9 mouse cellular contexts compared by ENCODE assay signal in genomic region chr19:61199316-61199715, GRCm38 (mm10). TPM values are rescaled to one million over a fixed set of nuclear protein-coding genes. Genes with fewer than 3 reads are reported as not detected.
A peak's percentile ranks its signal among the peaks of the same experiment; 100 is the strongest.
DNase-seq lines count a peak whose midpoint lies in the region; ATAC-seq and TF ChIP-seq lines count a peak whose summit lies in the region.
"Had no signal": no experiment of that assay in that cellular context is flagged by ENCODE, and none has a peak within 500 bp of the region (broad histone marks: within the 10 kb centered on the region; RNA-seq: fewer than 3 reads in every experiment).

No protein-coding gene starts in this region.

- H3K4me1 ChIP-seq in erythroblast, embryonic 14.5 days (ENCODE audit: control insufficient read depth): peaks cover 4% of the 10 kb centered on the region
- H3K4me1 ChIP-seq in stomach, postnatal 0 days (replicated peaks; ENCODE audit: control insufficient read depth, insufficient read depth): no peaks in the 10 kb centered on the region

- TF ChIP-seq EP300 in stomach, postnatal 0 days (optimal IDR thresholded peaks at IDR 0.05): no peak

- 12% methylated on average over 12 of the region's 13 CpGs for WGBS in stomach, postnatal 0 days

- H3K4me3 ChIP-seq in erythroblast, embryonic 14.5 days (replicated peaks): peak overlapping the region; percentile 7
- no peak overlapping the region for H3K4me3 ChIP-seq in stomach, postnatal 0 days (ENCODE audit: low read depth, low read length)

- TF ChIP-seq CTCF in stomach, postnatal 0 days (IDR thresholded peaks at IDR 0.05; ENCODE audit: low read depth): no peak

- no peak overlapping the region for H3K4me2 ChIP-seq in stomach, postnatal 0 days (replicated peaks; ENCODE audit: low read depth)

- ATAC-seq in erythroblast, adult 5-6 weeks (replicated peaks; ENCODE audit: low FRiP score, poor library complexity, severe bottlenecking): no peak
- no peak for ATAC-seq in stomach, postnatal 0 days (ENCODE audit: low FRiP score, low TSS enrichment)
- ATAC-seq: Patski had no signal

- no peaks in the 10 kb centered on the region for H3K36me3 ChIP-seq in erythroblast, embryonic 14.5 days (ENCODE audit: control insufficient read depth)
- no peaks in the 10 kb centered on the region for H3K36me3 ChIP-seq in stomach, postnatal 0 days (ENCODE audit: control insufficient read depth, insufficient read depth, low read length)

- peak; percentile 94 for DNase-seq in MEL-GATA-1-ER (ENCODE audit: extremely low read depth, low read depth)
- peak; percentile 85 for DNase-seq in cerebellum, adult 9-10 months
- peak; percentile 72 to 91 for DNase-seq in gastrocnemius, postnatal 4 days (ENCODE audit: low spot score in 2 of 2)
- DNase-seq in layer of hippocampus, postnatal 10 days (ENCODE audit: low spot score in 2 of 2): peak; percentile 89 to 91
- peak; percentile 86 to 90 for DNase-seq in lung, postnatal 4 days
- DNase-seq in stomach, postnatal 0 days (ENCODE audit: low spot score): peak; percentile 91

- H3K9me3 ChIP-seq in erythroblast, embryonic 14.5 days (ENCODE audit: control insufficient read depth, low read length): no peaks in the 10 kb centered on the region
- no peaks in the 10 kb centered on the region for H3K9me3 ChIP-seq in stomach, postnatal 0 days (ENCODE audit: control insufficient read depth, low read length)

- H3K27ac ChIP-seq in stomach, postnatal 0 days (replicated peaks): no peak overlapping the region

- no peaks in the 10 kb centered on the region for H3K27me3 ChIP-seq in erythroblast, embryonic 14.5 days (ENCODE audit: control insufficient read depth)
- no peaks in the 10 kb centered on the region for H3K27me3 ChIP-seq in stomach, postnatal 0 days (ENCODE audit: control insufficient read depth, insufficient read depth, low read length)

- no peak overlapping the region for H3K9ac ChIP-seq in stomach, postnatal 0 days (ENCODE audit: low read length)

RNA-seq across cellular contexts. Expression of gene Gm6020, which starts 15.6 kb away (rescaled TPM):
- polyA plus RNA-seq in erythroblast, embryonic 14.5 days (2012): not detected in 2 replicates
- total RNA-seq in erythroblast, adult 5-6 weeks (2015; ENCODE audit: low replicate concordance): not detected in 2 replicates
- not detected in 2 replicates for total RNA-seq in erythroblast, adult 5-6 weeks (2017; ENCODE audit: low replicate concordance)
- total RNA-seq in gastrocnemius, postnatal 4 days (2021): not detected
- not detected for total RNA-seq in layer of hippocampus, postnatal 10 days (2021)
- polyA plus RNA-seq in stomach, postnatal 0 days (2015; fragmentation: Nextera tagmentation; extraction: Ambion mirVana): not detected in 2 replicates
- polyA plus RNA-seq: Patski had no signal

RNA-seq across cellular contexts. Expression of gene Gm7102, which starts 23.2 kb away (rescaled TPM):
- polyA plus RNA-seq in erythroblast, embryonic 14.5 days (2012): not detected in 2 replicates
- total RNA-seq in erythroblast, adult 5-6 weeks (2015; ENCODE audit: low replicate concordance): 0.58 TPM in 1 of 2 replicates, not detected in the other
- total RNA-seq in erythroblast, adult 5-6 weeks (2017; ENCODE audit: low replicate concordance): 1.0 TPM in 1 of 2 replicates, not detected in the other
- not detected for total RNA-seq in gastrocnemius, postnatal 4 days (2021)
- total RNA-seq in layer of hippocampus, postnatal 10 days (2021): under 1 TPM in 1 of 2 experiments, not detected in 1; 0.27 TPM
- polyA plus RNA-seq in stomach, postnatal 0 days (2015; fragmentation: Nextera tagmentation; extraction: Ambion mirVana): 0.07 and 0.13 TPM in 2 replicates

RNA-seq across cellular contexts. Expression of gene Csf2ra, which starts 28.9 kb away (rescaled TPM):
- 0.78 and 1.2 TPM in 2 replicates for polyA plus RNA-seq in erythroblast, embryonic 14.5 days (2012)
- total RNA-seq in erythroblast, adult 5-6 weeks (2015; ENCODE audit: low replicate concordance): 39.8 and 49.9 TPM in 2 replicates
- total RNA-seq in erythroblast, adult 5-6 weeks (2017; ENCODE audit: low replicate concordance): 16.9 and 22.8 TPM in 2 replicates
- 1 to 10 TPM; 6.2 to 8.7 TPM for total RNA-seq in gastrocnemius, postnatal 4 days (2021)
- 10 to 100 TPM; 35.6 to 47.9 TPM for total RNA-seq in layer of hippocampus, postnatal 10 days (2021)
- 8.4 and 9.0 TPM in 2 replicates for polyA plus RNA-seq in stomach, postnatal 0 days (2015; fragmentation: Nextera tagmentation; extraction: Ambion mirVana)

RNA-seq across cellular contexts. Expression of gene Zfp950, which starts 58.7 kb away (rescaled TPM):
- 0.04 and 0.05 TPM in 2 replicates for polyA plus RNA-seq in erythroblast, embryonic 14.5 days (2012)
- total RNA-seq in erythroblast, adult 5-6 weeks (2015; ENCODE audit: low replicate concordance): 30.3 and 42.1 TPM in 2 replicates
- 46.4 and 50.7 TPM in 2 replicates for total RNA-seq in erythroblast, adult 5-6 weeks (2017; ENCODE audit: low replicate concordance)
- 10 to 100 TPM; 16.7 to 22.8 TPM for total RNA-seq in gastrocnemius, postnatal 4 days (2021)
- 10 to 100 TPM; 22.7 to 23.4 TPM for total RNA-seq in layer of hippocampus, postnatal 10 days (2021)
- polyA plus RNA-seq in stomach, postnatal 0 days (2015; fragmentation: Nextera tagmentation; extraction: Ambion mirVana): 14.6 and 16.0 TPM in 2 replicates
